In the genomic region with DNA sequence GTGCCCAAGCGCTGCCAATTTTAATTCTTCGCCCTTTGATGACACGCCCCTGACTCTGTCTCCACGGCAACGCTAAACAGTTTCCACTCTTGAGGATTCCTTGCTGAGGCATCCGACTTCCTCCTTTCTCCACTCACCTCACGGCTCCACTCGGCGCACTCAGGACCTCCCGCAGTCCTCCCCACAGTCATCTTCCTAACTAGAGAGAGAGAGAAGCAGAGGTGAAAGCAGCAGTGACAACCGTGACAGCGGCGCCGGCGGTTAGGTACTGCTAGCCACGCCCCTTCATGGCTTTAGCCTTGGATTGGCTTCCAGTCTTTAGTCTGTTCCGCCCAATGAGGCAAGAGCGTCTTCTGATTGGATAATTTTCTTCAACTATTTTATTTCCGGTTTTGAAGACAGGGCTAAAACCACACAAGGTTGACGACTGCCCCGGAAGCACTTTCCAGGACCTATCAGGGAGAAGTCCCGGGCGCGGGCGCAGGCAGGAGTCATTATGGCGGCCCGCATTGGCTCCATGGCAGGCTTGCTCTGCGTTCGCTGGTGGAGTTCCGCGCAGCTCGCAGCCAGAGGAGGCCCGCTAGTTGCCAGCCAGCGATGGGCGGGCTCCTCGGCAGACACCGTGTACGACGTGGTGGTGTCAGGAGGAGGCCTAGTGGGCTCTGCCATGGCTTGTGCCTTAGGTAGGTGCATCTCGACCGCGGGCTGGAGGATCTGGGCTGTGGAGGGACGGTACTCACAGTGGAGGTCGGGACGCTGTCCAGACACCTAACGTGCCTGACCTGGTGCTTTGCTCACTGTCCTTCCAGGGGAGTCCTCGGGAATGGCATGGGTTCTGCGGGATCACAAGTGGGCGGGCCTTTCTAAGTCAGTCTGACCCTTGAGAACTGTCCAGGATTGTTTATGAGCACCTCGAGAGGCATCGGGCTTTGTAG, we compare ENCODE assay signal across 8 mouse cellular contexts. TPM values are rescaled to one million over a fixed set of nuclear protein-coding genes. Genes with fewer than 3 reads are reported as not detected.
DNase-seq lines count a peak whose midpoint lies in the region; ATAC-seq and TF ChIP-seq lines count a peak whose summit lies in the region.

Coq6 (plus strand) TSS at position 103 of the 935 bp plus-strand sequence.
Fam161b (minus strand) TSS at position 279 of the 935 bp plus-strand sequence.

- peak; percentile 99 for DNase-seq in 416B (ENCODE audit: low read depth)
- DNase-seq in heart, adult 8-10 months (ENCODE audit: low spot score): peak; percentile 97
- DNase-seq in kidney, adult 9 months: peak; percentile 98
- peak; percentile 99 for DNase-seq in limb, embryonic 14.5 days (ENCODE audit: low spot score)
- DNase-seq in midbrain, postnatal 0 days (ENCODE audit: low spot score): peak; percentile 99
- peak; percentile 81 to 90 for DNase-seq in spleen, postnatal 14 days (ENCODE audit: low spot score in 2 of 2)

- no peaks in the 10 kb centered on the region for H3K27me3 ChIP-seq in embryonic facial prominence, embryonic 15.5 days
- H3K27me3 ChIP-seq in limb, embryonic 14.5 days (ENCODE audit: control insufficient read depth, insufficient read depth, low read length): no peaks in the 10 kb centered on the region
- no peaks in the 10 kb centered on the region for H3K27me3 ChIP-seq in midbrain, postnatal 0 days (ENCODE audit: insufficient read depth, low read length)

- peak within 1 kb of the TSS; percentile 85 for H3K9ac ChIP-seq in embryonic facial prominence, embryonic 15.5 days
- H3K9ac ChIP-seq in limb, embryonic 14.5 days (ENCODE audit: low read depth, low read length, severe bottlenecking): peak within 1 kb of the TSS; percentile 80
- peak within 1 kb of the TSS; percentile 84 for H3K9ac ChIP-seq in midbrain, postnatal 0 days (replicated peaks; ENCODE audit: low read length, poor library complexity, severe bottlenecking)

- peak; percentile 97 for ATAC-seq in embryonic facial prominence, embryonic 15.5 days (ENCODE audit: insufficient number of reproducible peaks, low FRiP score, low TSS enrichment, low read depth)
- peak; percentile 100 for ATAC-seq in limb, embryonic 14.5 days (ENCODE audit: low FRiP score, low read depth)
- peak; percentile 98 for ATAC-seq in midbrain, postnatal 0 days (ENCODE audit: low FRiP score)

- no peak; the same call in 1 of the 2 replicates for TF ChIP-seq POLR2A in bone marrow, adult 2 months (IDR thresholded peaks at IDR 0.05; ENCODE audit: borderline replicate concordance, control insufficient read depth, low read depth, low read length)
- peak; percentile 68; the same call in 1 of the 2 replicates for TF ChIP-seq POLR2A in limb, embryonic 14.5 days (IDR thresholded peaks at IDR 0.05; ENCODE audit: borderline replicate concordance, extremely low read depth, insufficient read depth, insufficient read length)

- TF ChIP-seq CTCF in bone marrow, adult 2 months (IDR thresholded peaks at IDR 0.05; ENCODE audit: control insufficient read depth, insufficient read depth, low read length): no peak
- no peak for TF ChIP-seq CTCF in midbrain, postnatal 0 days (IDR thresholded peaks at IDR 0.05)

- H3K27ac ChIP-seq in bone marrow, adult 2 months (ENCODE audit: control insufficient read depth, insufficient read depth, low read depth, low read length, poor library complexity): peak within 1 kb of the TSS; percentile 50
- peak within 1 kb of the TSS; percentile 63 for H3K27ac ChIP-seq in embryonic facial prominence, embryonic 15.5 days (replicated peaks)
- no peak within 1 kb of the TSS for H3K27ac ChIP-seq in limb, embryonic 14.5 days (replicated peaks; ENCODE audit: low read depth, low read length)
- H3K27ac ChIP-seq in midbrain, postnatal 0 days (ENCODE audit: low read depth, low read length): peak within 1 kb of the TSS; percentile 63

- no peaks in the 10 kb centered on the region for H3K9me3 ChIP-seq in embryonic facial prominence, embryonic 15.5 days (replicated peaks)
- no peaks in the 10 kb centered on the region for H3K9me3 ChIP-seq in limb, embryonic 14.5 days (ENCODE audit: control insufficient read depth, low read length)
- H3K9me3 ChIP-seq in midbrain, postnatal 0 days (ENCODE audit: low read length): no peaks in the 10 kb centered on the region

- peak within 1 kb of the TSS; percentile 78 for H3K4me2 ChIP-seq in embryonic facial prominence, embryonic 15.5 days (replicated peaks)
- H3K4me2 ChIP-seq in limb, embryonic 14.5 days (replicated peaks; ENCODE audit: low read depth, low read length, severe bottlenecking): peak within 1 kb of the TSS; percentile 71
- peak within 1 kb of the TSS; percentile 72 for H3K4me2 ChIP-seq in midbrain, postnatal 0 days (ENCODE audit: low read depth, low read length, poor library complexity, severe bottlenecking)

- H3K36me3 ChIP-seq in embryonic facial prominence, embryonic 15.5 days: peaks cover 6% of the 10 kb centered on the region
- H3K36me3 ChIP-seq in limb, embryonic 14.5 days (ENCODE audit: control insufficient read depth, insufficient read depth, low read length): peaks cover 4% of the 10 kb centered on the region
- peaks cover 8% of the 10 kb centered on the region; the same call in 1 of the 2 replicates for H3K36me3 ChIP-seq in midbrain, postnatal 0 days (ENCODE audit: insufficient read depth, low read length)

- WGBS in bone marrow, adult 2 months: under 1% methylated on average over 51 of the region's 51 CpGs
- WGBS in embryonic facial prominence, embryonic 15.5 days: under 1% methylated on average over 51 of the region's 51 CpGs
- WGBS in limb, embryonic 14.5 days: 1% methylated on average over 51 of the region's 51 CpGs
- under 1% methylated on average over 51 of the region's 51 CpGs for WGBS in midbrain, postnatal 0 days

- peak within 1 kb of the TSS; percentile 93 for H3K4me3 ChIP-seq in bone marrow, adult 2 months (replicated peaks; ENCODE audit: control insufficient read depth, low read depth, low read length)
- peak within 1 kb of the TSS; percentile 100 for H3K4me3 ChIP-seq in embryonic facial prominence, embryonic 15.5 days (replicated peaks)
- H3K4me3 ChIP-seq in limb, embryonic 14.5 days (replicated peaks; ENCODE audit: low read length): peak within 1 kb of the TSS; percentile 91
- peak within 1 kb of the TSS; percentile 96 for H3K4me3 ChIP-seq in midbrain, postnatal 0 days (ENCODE audit: low read depth, low read length)

- no peaks in the 10 kb centered on the region; the same call in 1 of the 2 replicates for H3K4me1 ChIP-seq in bone marrow, adult 2 months (ENCODE audit: control insufficient read depth, insufficient read depth, low read length)
- H3K4me1 ChIP-seq in embryonic facial prominence, embryonic 15.5 days: peaks cover 13% of the 10 kb centered on the region
- peaks cover 9% of the 10 kb centered on the region for H3K4me1 ChIP-seq in limb, embryonic 14.5 days (ENCODE audit: control insufficient read depth, insufficient read depth, low read length)
- H3K4me1 ChIP-seq in midbrain, postnatal 0 days (ENCODE audit: insufficient read depth, low read length): peaks cover 5% of the 10 kb centered on the region

RNA-seq across cellular contexts. Expression of gene Coq6, which starts in this region (rescaled TPM):
- polyA plus RNA-seq in bone marrow, adult 2 months (2011; ENCODE audit: insufficient read depth, insufficient read length, low replicate concordance, missing spikeins): 9.8 and 26.6 TPM in 2 replicates
- polyA plus RNA-seq in embryonic facial prominence, embryonic 15.5 days (2015; fragmentation: Nextera tagmentation; extraction: Ambion mirVana): 41.4 and 42.6 TPM in 2 replicates
- total RNA-seq in heart, adult 8-10 months (2022): 100 to 1,000 TPM in 2 of 4 experiments, 10 to 100 TPM in 2; 99.6 to 103 (median 101) TPM
- 49.2 and 63.5 TPM in 2 replicates for polyA plus RNA-seq in limb, embryonic 14.5 days (2012; rRNA removed)
- polyA plus RNA-seq in limb, embryonic 14.5 days (2014; fragmentation: Nextera tagmentation; extraction: Ambion mirVana): 42.4 and 44.8 TPM in 2 replicates
- total RNA-seq in midbrain, postnatal 0 days (2014; rRNA removed): 56.6 and 60.9 TPM in 2 replicates
- polyA plus RNA-seq in midbrain, postnatal 0 days (2015; fragmentation: Nextera tagmentation; extraction: Ambion mirVana): 40.6 and 41.6 TPM in 2 replicates

RNA-seq across cellular contexts. Expression of gene Fam161b, which starts in this region (rescaled TPM):
- polyA plus RNA-seq in bone marrow, adult 2 months (2011; ENCODE audit: insufficient read depth, insufficient read length, low replicate concordance, missing spikeins): 1.5 and 2.0 TPM in 2 replicates
- polyA plus RNA-seq in embryonic facial prominence, embryonic 15.5 days (2015; fragmentation: Nextera tagmentation; extraction: Ambion mirVana): 4.4 and 5.8 TPM in 2 replicates
- 10 to 100 TPM in 3 of 4 experiments, 1 to 10 TPM in 1; 9.8 to 13.2 (median 11.0) TPM for total RNA-seq in heart, adult 8-10 months (2022)
- polyA plus RNA-seq in limb, embryonic 14.5 days (2012; rRNA removed): 3.4 and 4.7 TPM in 2 replicates
- 2.1 and 2.8 TPM in 2 replicates for polyA plus RNA-seq in limb, embryonic 14.5 days (2014; fragmentation: Nextera tagmentation; extraction: Ambion mirVana)
- total RNA-seq in midbrain, postnatal 0 days (2014; rRNA removed): 10.4 and 12.5 TPM in 2 replicates
- polyA plus RNA-seq in midbrain, postnatal 0 days (2015; fragmentation: Nextera tagmentation; extraction: Ambion mirVana): 11.4 and 14.1 TPM in 2 replicates
